Mouse (Mus musculus): ENCODE measurements around the gene Trim33. TPM values are rescaled to one million over a fixed set of nuclear protein-coding genes. Genes with fewer than 3 reads are reported as not detected.

The Trim33 gene
- polyA plus RNA-seq, 1 experiment from 2014 or later: 30.1 TPM

- Histone ChIP-seq H3K9me3 (no peaks in the 10 kb centered on the region), H3K4me2 (no peak overlapping the region), H3K27ac (replicated peaks) (no peak overlapping the region), H3K4me3 (no peak overlapping the region), H3K36me3 (no peaks in the 10 kb centered on the region), H3K4me1 (replicated peaks) (no peaks in the 10 kb centered on the region), H3K27me3 (no peaks in the 10 kb centered on the region), H3K9ac (no peak overlapping the region)
- ATAC-seq (ENCODE audit: low read depth): no peak
- WGBS: 92% methylated on average over 4 of the region's 4 CpGs
These were observed 9.7 kb downstream of the Trim33 start for GRCm38 (mm10) chr3:103288761-103289160.

GRCm38 (mm10) chr3:103291087-103291486 is 12.0 kb downstream of the Trim33 start:
- Histone ChIP-seq H3K36me3 (no peaks in the 10 kb centered on the region), H3K9me3 (no peaks in the 10 kb centered on the region), H3K4me3 (no peak overlapping the region), H3K4me1 (replicated peaks) (no peaks in the 10 kb centered on the region), H3K9ac (no peak overlapping the region), H3K4me2 (no peak overlapping the region), H3K27ac (replicated peaks) (no peak overlapping the region), H3K27me3 (no peaks in the 10 kb centered on the region)
- 92% methylated on average over 2 of the region's 2 CpGs for WGBS
- ATAC-seq (ENCODE audit: low read depth): no peak

GRCm38 (mm10) chr3:103305411-103305982 is 26.4 kb downstream of the Trim33 start:
- Histone ChIP-seq H3K9me3 (no peaks in the 10 kb centered on the region), H3K4me3 (no peak overlapping the region), H3K9ac (no peak overlapping the region), H3K27ac (replicated peaks) (no peak overlapping the region), H3K27me3 (no peaks in the 10 kb centered on the region), H3K4me1 (replicated peaks) (peaks cover 12% of the 10 kb centered on the region), H3K36me3 (no peaks in the 10 kb centered on the region), H3K4me2 (no peak overlapping the region)
- no peak for ATAC-seq (ENCODE audit: low read depth)
- WGBS: 90% methylated on average over 6 of the region's 6 CpGs

- H3K27me3 ChIP-seq: no peaks in the 10 kb centered on the region
- H3K4me3 ChIP-seq: no peak overlapping the region
- WGBS: 81% methylated on average over 5 of the region's 5 CpGs
- H3K36me3 ChIP-seq: peaks cover 16% of the 10 kb centered on the region
- no peak for ATAC-seq (ENCODE audit: low read depth)
- H3K9me3 ChIP-seq: no peaks in the 10 kb centered on the region
- peaks cover 12% of the 10 kb centered on the region for H3K4me1 ChIP-seq (replicated peaks)
- no peak overlapping the region for H3K4me2 ChIP-seq
- H3K9ac ChIP-seq: no peak overlapping the region
- no peak overlapping the region for H3K27ac ChIP-seq (replicated peaks)
These were observed 30.2 kb downstream of the Trim33 start for GRCm38 (mm10) chr3:103309252-103309651.

GRCm38 (mm10) chr3:103309750-103310149 is 30.7 kb downstream of the Trim33 start:
- WGBS: 82% methylated on average over 1 of the region's 1 CpGs
- no peaks in the 10 kb centered on the region for H3K9me3 ChIP-seq

GRCm38 (mm10) chr3:103314291-103314690 is 35.2 kb downstream of the Trim33 start:
- Histone ChIP-seq H3K9me3 (no peaks in the 10 kb centered on the region), H3K36me3 (peaks cover 24% of the 10 kb centered on the region), H3K27me3 (no peaks in the 10 kb centered on the region), H3K4me1 (replicated peaks) (peaks cover 6% of the 10 kb centered on the region), H3K4me2 (no peak overlapping the region), H3K9ac (no peak overlapping the region), H3K27ac (replicated peaks) (no peak overlapping the region), H3K4me3 (no peak overlapping the region)
- ATAC-seq (ENCODE audit: low read depth): no peak

More at GRCm38 (mm10) chr3:103309750-103310149, 30.7 kb downstream of the Trim33 start:
- peaks cover 20% of the 10 kb centered on the region for H3K36me3 ChIP-seq
- peaks cover 12% of the 10 kb centered on the region for H3K4me1 ChIP-seq (replicated peaks)
- H3K4me2 ChIP-seq: no peak overlapping the region
- no peak overlapping the region for H3K4me3 ChIP-seq
- H3K27ac ChIP-seq (replicated peaks): no peak overlapping the region
- no peak for ATAC-seq (ENCODE audit: low read depth)
- H3K9ac ChIP-seq: no peak overlapping the region
- H3K27me3 ChIP-seq: no peaks in the 10 kb centered on the region

- H3K27me3 ChIP-seq: no peaks in the 10 kb centered on the region
- no peak overlapping the region for H3K4me2 ChIP-seq
- H3K36me3 ChIP-seq: peaks cover 45% of the 10 kb centered on the region
- ATAC-seq (ENCODE audit: low read depth): no peak
- H3K4me1 ChIP-seq (replicated peaks): no peaks in the 10 kb centered on the region
- 72% methylated on average over 1 of the region's 1 CpGs for WGBS
- H3K27ac ChIP-seq (replicated peaks): no peak overlapping the region
- no peaks in the 10 kb centered on the region for H3K9me3 ChIP-seq
- H3K9ac ChIP-seq: no peak overlapping the region
- H3K4me3 ChIP-seq: no peak overlapping the region
These were observed 56.3 kb downstream of the Trim33 start for GRCm38 (mm10) chr3:103335371-103335770.

- Histone ChIP-seq H3K4me1 (replicated peaks) (no peaks in the 10 kb centered on the region), H3K9me3 (no peaks in the 10 kb centered on the region), H3K36me3 (peaks cover 63% of the 10 kb centered on the region), H3K27ac (replicated peaks) (no peak overlapping the region), H3K4me2 (no peak overlapping the region), H3K27me3 (no peaks in the 10 kb centered on the region), H3K4me3 (no peak overlapping the region), H3K9ac (no peak overlapping the region)
- 93% methylated on average over 2 of the region's 2 CpGs for WGBS
- no peak for ATAC-seq (ENCODE audit: low read depth)
These were observed 67.6 kb downstream of the Trim33 start for GRCm38 (mm10) chr3:103346658-103347057.

GRCm38 (mm10) chr3:103353518-103353917 is 74.4 kb downstream of the Trim33 start:
- Histone ChIP-seq H3K9ac (no peak overlapping the region), H3K36me3 (peaks cover 57% of the 10 kb centered on the region), H3K4me1 (replicated peaks) (no peaks in the 10 kb centered on the region), H3K27ac (replicated peaks) (no peak overlapping the region), H3K4me2 (no peak overlapping the region), H3K4me3 (no peak overlapping the region), H3K27me3 (no peaks in the 10 kb centered on the region), H3K9me3 (no peaks in the 10 kb centered on the region)
- WGBS: 97% methylated on average over 5 of the region's 5 CpGs
- ATAC-seq (ENCODE audit: low read depth): no peak

- Histone ChIP-seq H3K36me3 (peaks cover 58% of the 10 kb centered on the region), H3K27me3 (no peaks in the 10 kb centered on the region), H3K4me2 (no peak overlapping the region), H3K9ac (no peak overlapping the region), H3K4me3 (no peak overlapping the region), H3K9me3 (no peaks in the 10 kb centered on the region), H3K27ac (replicated peaks) (no peak overlapping the region), H3K4me1 (replicated peaks) (no peaks in the 10 kb centered on the region)
- WGBS: 92% methylated on average over 2 of the region's 2 CpGs
- ATAC-seq (ENCODE audit: low read depth): no peak
These were observed 74.9 kb downstream of the Trim33 start for GRCm38 (mm10) chr3:103354041-103354440.

GRCm38 (mm10) chr3:103361150-103361549 is 82.1 kb downstream of the Trim33 start:
- no peaks in the 10 kb centered on the region for H3K4me1 ChIP-seq (replicated peaks)
- no peaks in the 10 kb centered on the region for H3K27me3 ChIP-seq
- no peak overlapping the region for H3K27ac ChIP-seq (replicated peaks)
- H3K36me3 ChIP-seq: peaks cover 17% of the 10 kb centered on the region
- no peaks in the 10 kb centered on the region for H3K9me3 ChIP-seq
- H3K9ac ChIP-seq: no peak overlapping the region
- ATAC-seq (ENCODE audit: low read depth): no peak
- no peak overlapping the region for H3K4me3 ChIP-seq
- H3K4me2 ChIP-seq: no peak overlapping the region
- WGBS: 80% methylated on average over 7 of the region's 7 CpGs

GRCm38 (mm10) chr3:103364182-103364945 is 85.3 kb downstream of the Trim33 start:
- Histone ChIP-seq H3K4me1 (replicated peaks) (no peaks in the 10 kb centered on the region), H3K4me2 (no peak overlapping the region), H3K9me3 (no peaks in the 10 kb centered on the region), H3K27me3 (no peaks in the 10 kb centered on the region), H3K4me3 (no peak overlapping the region), H3K27ac (replicated peaks) (no peak overlapping the region), H3K36me3 (peaks cover 3% of the 10 kb centered on the region), H3K9ac (no peak overlapping the region)
- no peak for ATAC-seq (ENCODE audit: low read depth)
- 89% methylated on average over 11 of the region's 11 CpGs for WGBS

All from neural tube, embryonic 13.5 days (tissue).